10 mouse cellular contexts compared by ENCODE assay signal in the genomic region with DNA sequence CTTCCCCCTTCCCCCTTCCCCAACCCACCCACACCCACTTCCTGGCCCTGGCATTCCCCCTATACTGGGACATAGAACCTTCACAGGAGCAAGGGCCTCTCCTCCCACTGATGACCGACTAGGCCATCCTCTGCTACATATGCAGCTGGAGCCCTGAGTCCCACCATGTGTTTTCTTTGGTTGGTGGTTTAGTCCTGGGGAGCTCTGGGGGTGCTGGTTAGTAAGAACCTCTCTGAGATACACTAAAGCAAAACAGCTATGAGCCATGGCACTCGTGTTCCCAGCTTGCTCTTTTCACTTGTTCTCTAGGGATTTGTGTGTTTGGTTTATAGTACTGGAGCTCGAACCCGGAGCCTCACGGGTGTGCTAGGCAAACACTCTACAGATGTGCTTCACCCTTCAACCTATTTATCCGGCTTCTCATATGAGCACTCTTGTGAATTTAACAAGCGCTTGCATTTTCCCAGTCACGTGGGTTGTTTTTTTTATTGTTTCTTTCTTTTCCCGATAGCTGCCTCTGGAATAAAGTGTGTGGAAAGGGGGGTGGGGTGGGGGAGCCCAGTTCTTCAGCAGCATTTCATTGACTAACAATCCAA. TPM values are rescaled to one million over a fixed set of nuclear protein-coding genes. Genes with fewer than 3 reads are reported as not detected.
A peak's percentile ranks its signal among the peaks of the same experiment; 100 is the strongest.
DNase-seq lines count a peak whose midpoint lies in the region; ATAC-seq and TF ChIP-seq lines count a peak whose summit lies in the region.
"Had no signal": no experiment of that assay in that cellular context is flagged by ENCODE, and none has a peak within 500 bp of the region (broad histone marks: within the 10 kb centered on the region; RNA-seq: fewer than 3 reads in every experiment).

No protein-coding gene starts in this region.

- H3K9ac ChIP-seq in heart, embryonic 14.5 days (ENCODE audit: low read length), result peak overlapping the region; percentile 65
- H3K9ac ChIP-seq in heart, embryonic 16.5 days (ENCODE audit: low read length), result peak overlapping the region; percentile 60
- peak overlapping the region; percentile 39; the same call in 1 of the 2 replicates for H3K9ac ChIP-seq in midbrain, embryonic 12.5 days (replicated peaks)

- ATAC-seq in heart, embryonic 14.5 days (ENCODE audit: insufficient number of reproducible peaks, insufficient read depth, low FRiP score, low read depth), result no peak
- no peak for ATAC-seq in heart, embryonic 16.5 days (replicated peaks; ENCODE audit: extremely low read depth, insufficient read depth, low FRiP score)
- ATAC-seq in midbrain, embryonic 12.5 days (ENCODE audit: low FRiP score, low read depth), result no peak

- TF ChIP-seq CTCF in cortical plate, adult 2 months (IDR thresholded peaks at IDR 0.05; ENCODE audit: extremely low read depth, insufficient read depth, low read length), result no peak
- no peak for TF ChIP-seq CTCF in thymus, adult 2 months (IDR thresholded peaks at IDR 0.05; ENCODE audit: borderline replicate concordance, control insufficient read depth, extremely low read depth, insufficient read depth, low read length, poor library complexity)

- H3K4me3 ChIP-seq in heart, embryonic 14.5 days (ENCODE audit: control insufficient read depth in 1 of 2, insufficient read depth in 1 of 2, low read depth in 1 of 2, low read length in 2 of 2), result no peak overlapping the region
- H3K4me3 ChIP-seq in cortical plate, adult 2 months (ENCODE audit: insufficient read depth, low read length), result no peak overlapping the region
- H3K4me3 ChIP-seq in heart, embryonic 16.5 days (ENCODE audit: low read length), result no peak overlapping the region
- H3K4me3 ChIP-seq in midbrain, embryonic 12.5 days, result no peak overlapping the region
- no peak overlapping the region for H3K4me3 ChIP-seq in thymus, adult 2 months (ENCODE audit: control insufficient read depth, insufficient read depth, low read length)

- intact Hi-C loops in heart, postnatal 25 days (cut with DNase I), result no loop called here

- H3K9me3 ChIP-seq in heart, embryonic 14.5 days (ENCODE audit: control insufficient read depth, low read length), result no peaks in the 10 kb centered on the region
- no peaks in the 10 kb centered on the region for H3K9me3 ChIP-seq in heart, embryonic 16.5 days (replicated peaks; ENCODE audit: control insufficient read depth, low read length)
- H3K9me3 ChIP-seq in midbrain, embryonic 12.5 days, result no peaks in the 10 kb centered on the region

- no peaks in the 10 kb centered on the region for H3K27me3 ChIP-seq in heart, embryonic 14.5 days (ENCODE audit: control insufficient read depth, insufficient read depth, low read length)
- no peaks in the 10 kb centered on the region for H3K27me3 ChIP-seq in heart, embryonic 16.5 days (ENCODE audit: control insufficient read depth, insufficient read depth, low read length)
- no peaks in the 10 kb centered on the region for H3K27me3 ChIP-seq in midbrain, embryonic 12.5 days
- no peaks in the 10 kb centered on the region for H3K27me3 ChIP-seq in thymus, adult 2 months (ENCODE audit: control insufficient read depth, insufficient read depth, low read length)
- H3K27me3 ChIP-seq: CH12.LX had no signal

- H3K36me3 ChIP-seq in heart, embryonic 14.5 days (ENCODE audit: control insufficient read depth, insufficient read depth, low read length), result peaks cover 25% of the 10 kb centered on the region
- peaks cover 10% of the 10 kb centered on the region; the same call in 1 of the 2 replicates for H3K36me3 ChIP-seq in heart, embryonic 16.5 days (ENCODE audit: control insufficient read depth, insufficient read depth)
- H3K36me3 ChIP-seq in midbrain, embryonic 12.5 days, result peaks cover 13% of the 10 kb centered on the region
- no peaks in the 10 kb centered on the region for H3K36me3 ChIP-seq in thymus, adult 2 months (ENCODE audit: control insufficient read depth, insufficient read depth, low read length)

- no peak for TF ChIP-seq POLR2A in cortical plate, adult 2 months (IDR thresholded peaks at IDR 0.05; ENCODE audit: extremely low read depth, insufficient read depth, low read length)
- no peak for TF ChIP-seq POLR2A in thymus, adult 2 months (IDR thresholded peaks at IDR 0.05; ENCODE audit: control insufficient read depth, extremely low read depth, insufficient read depth, low read length, poor library complexity)

- H3K27ac ChIP-seq in heart, embryonic 14.5 days (replicated peaks in 1 of 2; ENCODE audit: control insufficient read depth in 1 of 2, insufficient read depth in 1 of 2, low read depth in 2 of 2, low read length in 2 of 2), result peak overlapping the region; percentile 79 to 86
- H3K27ac ChIP-seq in cortical plate, adult 2 months (ENCODE audit: insufficient read depth, low read length), result peak overlapping the region; percentile 28; the same call in 1 of the 2 replicates
- peak overlapping the region; percentile 84 for H3K27ac ChIP-seq in heart, embryonic 16.5 days (ENCODE audit: low read length)
- peak overlapping the region; percentile 85 for H3K27ac ChIP-seq in midbrain, embryonic 12.5 days (replicated peaks)
- H3K27ac ChIP-seq in thymus, adult 2 months (ENCODE audit: control insufficient read depth, insufficient read depth, low read length), result no peak overlapping the region

- DNase-seq in heart, postnatal 25 days (ENCODE audit: low spot score), result no peak
- DNase-seq in thymus, adult 2 months, result no peak
- DNase-seq in MN1 (ENCODE audit: low spot score), result no peak
- no peak for DNase-seq in lung, postnatal 10 days
- DNase-seq: right cerebral cortex, postnatal 25 days had no signal

- WGBS in heart, embryonic 14.5 days, result 62% methylated on average over 9 of the region's 9 CpGs
- WGBS in heart, embryonic 16.5 days, result 57% methylated on average over 9 of the region's 9 CpGs
- WGBS in midbrain, embryonic 12.5 days, result 41% methylated on average over 9 of the region's 9 CpGs
- 83% methylated on average over 9 of the region's 9 CpGs for WGBS in thymus, adult 2 months

- peak overlapping the region; percentile 29 for H3K4me2 ChIP-seq in heart, embryonic 14.5 days (ENCODE audit: low read length)
- H3K4me2 ChIP-seq in heart, embryonic 16.5 days (ENCODE audit: low read depth, low read length), result peak overlapping the region; percentile 43
- H3K4me2 ChIP-seq in midbrain, embryonic 12.5 days (replicated peaks), result peak overlapping the region; percentile 30; the same call in 1 of the 2 replicates

- peaks cover 38 to 80% of the 10 kb centered on the region in 2 experiments for H3K4me1 ChIP-seq in heart, embryonic 14.5 days (ENCODE audit: control insufficient read depth in 2 of 2, insufficient read depth in 2 of 2, low read length in 2 of 2)
- no peaks in the 10 kb centered on the region; the same call in 1 of the 2 replicates for H3K4me1 ChIP-seq in cortical plate, adult 2 months (ENCODE audit: control insufficient read depth, insufficient read depth, low read length)
- peaks cover 70% of the 10 kb centered on the region for H3K4me1 ChIP-seq in heart, embryonic 16.5 days (ENCODE audit: control insufficient read depth, insufficient read depth, low read length)
- peaks cover 46% of the 10 kb centered on the region for H3K4me1 ChIP-seq in midbrain, embryonic 12.5 days
- H3K4me1 ChIP-seq in thymus, adult 2 months (replicated peaks; ENCODE audit: control insufficient read depth, insufficient read depth, low read length), result 0 out of 2 replicates have a peak, but pooled peaks cover 2% of the 10 kb centered on the region

RNA-seq across cellular contexts. Expression of gene Clic4, which starts 14.6 kb away (rescaled TPM):
- polyA plus RNA-seq in heart, embryonic 14.5 days (2014; fragmentation: Nextera tagmentation; extraction: Ambion mirVana), result 181 and 194 TPM in 2 replicates
- total RNA-seq in heart, postnatal 25 days (2021), result 100 to 1,000 TPM; 249 to 269 TPM
- 54.0 and 65.8 TPM in 2 replicates for polyA plus RNA-seq in cortical plate, adult 2 months (2012; rRNA removed)
- polyA plus RNA-seq in heart, embryonic 16.5 days (2015; fragmentation: Nextera tagmentation; extraction: Ambion mirVana), result 289 and 296 TPM in 2 replicates
- polyA plus RNA-seq in midbrain, embryonic 12.5 days (2016; fragmentation: Nextera tagmentation; extraction: Ambion mirVana), result 194 and 199 TPM in 2 replicates
- 50.2 and 55.1 TPM in 2 replicates for polyA plus RNA-seq in thymus, adult 2 months (2012; rRNA removed)
